Mouse (Mus musculus): ENCODE measurements at regions not wholly inside any gene's neighbourhood (a gene's known extent, or its start where the extent isn't known, plus 50 kb on each side); places are given as distances from the start of the nearest gene placed in this dataset.

- TF ChIP-seq CTCF (IDR thresholded peaks at IDR 0.05; ENCODE audit: low read depth, low read length) (no peak), POLR2A (IDR thresholded peaks at IDR 0.05; ENCODE audit: extremely low read depth, insufficient read depth, low read length) (no peak)
- Histone ChIP-seq H3K27ac (replicated peaks; ENCODE audit: insufficient read depth, low read depth, low read length) (no peak overlapping the region), H3K79me2 (ENCODE audit: control insufficient read depth, insufficient read depth, low read length) (no peaks in the 10 kb centered on the region), H3K9ac (ENCODE audit: low read depth, low read length) (no peak overlapping the region), H3K4me3 (ENCODE audit: insufficient read depth, low read depth, low read length) (no peak overlapping the region), H3K4me1 (ENCODE audit: control insufficient read depth, insufficient read depth, low read length) (no peaks in the 10 kb centered on the region), H3K27me3 (ENCODE audit: control insufficient read depth, insufficient read depth, low read length) (no peaks in the 10 kb centered on the region), H3K36me3 (ENCODE audit: control insufficient read depth, insufficient read depth, low read length) (no peaks in the 10 kb centered on the region)
- no peak for DNase-seq (ENCODE audit: extremely low read depth, low read depth, low spot score)
- 94% methylated on average over 4 of the region's 4 CpGs for WGBS
Measured at GRCm38 (mm10) chr3:101660176-101660575, 55.7 kb upstream of the Atp1a1 start.

DNA sequence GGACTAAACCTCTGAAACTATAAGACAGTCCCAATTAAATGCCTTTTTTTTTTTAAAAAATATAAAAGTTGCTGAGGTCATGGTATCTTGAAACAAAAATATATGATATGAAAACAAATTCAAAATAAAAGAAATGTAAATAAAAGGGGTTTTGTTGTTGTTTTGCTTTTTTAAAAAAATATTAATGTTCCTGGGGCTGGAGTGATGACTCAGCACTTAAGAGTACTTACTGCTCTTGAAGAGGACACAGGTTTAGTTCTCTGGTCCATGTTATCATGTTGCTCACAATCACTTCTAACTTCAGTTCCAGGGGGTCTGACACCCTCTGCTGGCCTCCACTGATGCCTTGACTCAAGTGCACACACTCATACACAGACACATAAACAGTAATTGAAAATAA lies 53.5 kb upstream of the Atp1a1 start:
- Histone ChIP-seq H3K79me2 (ENCODE audit: control insufficient read depth, insufficient read depth, low read length) (no peaks in the 10 kb centered on the region), H3K4me1 (ENCODE audit: control insufficient read depth, insufficient read depth, low read length) (no peaks in the 10 kb centered on the region), H3K9ac (ENCODE audit: low read depth, low read length) (no peak overlapping the region), H3K36me3 (ENCODE audit: control insufficient read depth, insufficient read depth, low read length) (no peaks in the 10 kb centered on the region), H3K27me3 (ENCODE audit: control insufficient read depth, insufficient read depth, low read length) (no peaks in the 10 kb centered on the region), H3K4me3 (ENCODE audit: insufficient read depth, low read depth, low read length) (no peak overlapping the region), H3K27ac (replicated peaks; ENCODE audit: insufficient read depth, low read depth, low read length) (no peak overlapping the region)
- DNase-seq (ENCODE audit: extremely low read depth, low read depth, low spot score): no peak
- TF ChIP-seq POLR2A (IDR thresholded peaks at IDR 0.05; ENCODE audit: extremely low read depth, insufficient read depth, low read length) (no peak), CTCF (IDR thresholded peaks at IDR 0.05; ENCODE audit: low read depth, low read length) (no peak)

- Histone ChIP-seq H3K27ac (replicated peaks; ENCODE audit: insufficient read depth, low read depth, low read length) (no peak overlapping the region), H3K79me2 (ENCODE audit: control insufficient read depth, insufficient read depth, low read length) (no peaks in the 10 kb centered on the region), H3K4me3 (ENCODE audit: insufficient read depth, low read depth, low read length) (no peak overlapping the region), H3K4me1 (ENCODE audit: control insufficient read depth, insufficient read depth, low read length) (no peaks in the 10 kb centered on the region), H3K9ac (ENCODE audit: low read depth, low read length) (no peak overlapping the region), H3K27me3 (ENCODE audit: control insufficient read depth, insufficient read depth, low read length) (no peaks in the 10 kb centered on the region), H3K36me3 (ENCODE audit: control insufficient read depth, insufficient read depth, low read length) (no peaks in the 10 kb centered on the region)
- no peak for DNase-seq (ENCODE audit: extremely low read depth, low read depth, low spot score)
- WGBS: 92% methylated on average over 4 of the region's 4 CpGs
- TF ChIP-seq CTCF (IDR thresholded peaks at IDR 0.05; ENCODE audit: low read depth, low read length) (no peak), POLR2A (IDR thresholded peaks at IDR 0.05; ENCODE audit: extremely low read depth, insufficient read depth, low read length) (no peak)
Measured at GRCm38 (mm10) chr3:101654720-101655119, 50.2 kb upstream of the Atp1a1 start.
